Mouse (Mus musculus) bone marrow macrophage, adult 2 months (primary cell): Measurements from ENCODE around the gene Fam111a.

Experiments
- CTCF ChIP-seq: IDR thresholded peaks from 2 replicates; pipeline ENCODE4 v1.5.1; 2012; ENCODE audit warnings: low read depth, mild to moderate bottlenecking, low read length, moderate library complexity
- POLR2A ChIP-seq: IDR thresholded peaks from 2 replicates; pipeline ENCODE4 v1.6.1; 2012; ENCODE audit warnings: mild to moderate bottlenecking, low read depth, low read length, borderline replicate concordance

GRCm38 (mm10) chr19:12636863-12637262 lies 91.3 kb downstream of the Fam111a start:
- TF ChIP-seq POLR2A (no peak), CTCF (no peak)
